Comparison of ENCODE assay signal across 8 mouse cellular contexts in the genomic region with DNA sequence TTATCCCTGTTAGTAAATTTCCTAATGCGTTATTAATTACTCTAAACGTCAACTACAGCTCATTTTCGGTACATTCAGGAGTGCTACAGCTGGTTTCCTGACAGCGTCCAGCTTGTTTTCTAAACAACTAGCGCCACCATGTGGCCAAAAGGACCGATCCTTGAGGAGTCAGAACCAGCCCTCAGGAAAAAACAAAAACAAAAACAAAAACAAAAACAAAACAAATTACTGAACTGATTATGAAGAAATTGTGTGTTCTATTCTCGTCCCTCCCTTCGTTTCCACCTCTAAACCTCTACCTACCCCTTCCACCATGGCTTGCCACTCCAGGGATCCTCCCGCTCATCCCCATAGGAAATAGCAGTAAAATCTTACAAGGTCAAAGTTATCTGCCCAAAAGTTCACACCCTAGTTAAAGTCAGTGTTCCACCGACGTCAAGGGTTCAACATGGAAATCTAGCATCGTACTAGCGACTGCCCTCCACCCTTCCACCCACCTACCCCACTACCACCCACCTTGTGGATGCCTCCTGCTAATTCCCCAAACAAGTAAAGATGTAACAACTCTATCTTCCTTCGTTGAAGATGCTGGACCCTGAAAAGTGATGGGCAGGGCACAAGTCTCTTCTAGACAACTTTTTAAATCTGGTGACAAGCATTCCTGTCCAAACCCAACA. TPM values are rescaled to one million over a fixed set of nuclear protein-coding genes. Genes with fewer than 3 reads are reported as not detected.
DNase-seq lines count a peak whose midpoint lies in the region; ATAC-seq and TF ChIP-seq lines count a peak whose summit lies in the region.

No protein-coding gene starts in this region.

- TF ChIP-seq CTCF in bone marrow, adult 2 months (IDR thresholded peaks at IDR 0.05; ENCODE audit: control insufficient read depth, insufficient read depth, low read length) = peak; percentile 59

- no peaks in the 10 kb centered on the region for H3K9me3 ChIP-seq in embryonic facial prominence, embryonic 14.5 days (ENCODE audit: control insufficient read depth, low read length)
- no peaks in the 10 kb centered on the region for H3K9me3 ChIP-seq in liver, embryonic 16.5 days (replicated peaks; ENCODE audit: control insufficient read depth, low read length)
- no peaks in the 10 kb centered on the region for H3K9me3 ChIP-seq in neural tube, embryonic 14.5 days (ENCODE audit: control insufficient read depth, low read length)

- peak overlapping the region; percentile 63 for H3K4me2 ChIP-seq in embryonic facial prominence, embryonic 14.5 days (ENCODE audit: low read depth, low read length)
- peak overlapping the region; percentile 43 for H3K4me2 ChIP-seq in liver, embryonic 16.5 days (ENCODE audit: low read depth, low read length)
- peak overlapping the region; percentile 70 for H3K4me2 ChIP-seq in neural tube, embryonic 14.5 days (ENCODE audit: low read depth, low read length)

- TF ChIP-seq POLR2A in bone marrow, adult 2 months (IDR thresholded peaks at IDR 0.05; ENCODE audit: borderline replicate concordance, control insufficient read depth, low read depth, low read length) = no peak

- DNase-seq in embryonic facial prominence, embryonic 14.5 days (ENCODE audit: low spot score) = peak; percentile 89
- DNase-seq in heart, postnatal 14 days = peak; percentile 71 to 87
- DNase-seq in large intestine, adult 2 months (ENCODE audit: low read depth, low spot score) = peak; percentile 29
- DNase-seq in thymus, postnatal 0 days (ENCODE audit: low spot score) = peak; percentile 81

- no peak overlapping the region for H3K27ac ChIP-seq in bone marrow, adult 2 months (ENCODE audit: control insufficient read depth, insufficient read depth, low read depth, low read length, poor library complexity)
- H3K27ac ChIP-seq in embryonic facial prominence, embryonic 14.5 days (replicated peaks; ENCODE audit: low read depth, low read length) = no peak overlapping the region
- H3K27ac ChIP-seq in liver, embryonic 16.5 days (ENCODE audit: low read length) = no peak overlapping the region
- no peak overlapping the region for H3K27ac ChIP-seq in neural tube, embryonic 14.5 days (ENCODE audit: low read depth, low read length)

- intact Hi-C loops in heart, postnatal 14 days (cut with DNase I) = loop anchor here (1.0 to 2.0 kb wide), 3 partner anchors 54 to 181 kb away; no protein-coding TSS in a partner anchor

- ATAC-seq in CD4-positive, CD25-positive, alpha-beta regulatory T cell, adult 4 months = peak; percentile 77
- peak; percentile 73; the same call in 1 of the 2 replicates for ATAC-seq in embryonic facial prominence, embryonic 14.5 days (ENCODE audit: low read depth)
- ATAC-seq in liver, embryonic 16.5 days (ENCODE audit: low read depth) = no peak
- peak; percentile 89 for ATAC-seq in neural tube, embryonic 14.5 days (ENCODE audit: low read depth)

- no peaks in the 10 kb centered on the region for H3K27me3 ChIP-seq in embryonic facial prominence, embryonic 14.5 days (replicated peaks; ENCODE audit: control insufficient read depth, insufficient read depth, low read length)
- no peaks in the 10 kb centered on the region for H3K27me3 ChIP-seq in liver, embryonic 16.5 days (ENCODE audit: control insufficient read depth, insufficient read depth, low read depth, low read length)
- no peaks in the 10 kb centered on the region for H3K27me3 ChIP-seq in neural tube, embryonic 14.5 days (ENCODE audit: control insufficient read depth, insufficient read depth, low read length)

- no peak overlapping the region for H3K9ac ChIP-seq in embryonic facial prominence, embryonic 14.5 days (ENCODE audit: low read depth, low read length)
- no peak overlapping the region for H3K9ac ChIP-seq in liver, embryonic 16.5 days (ENCODE audit: low read depth, low read length)
- H3K9ac ChIP-seq in neural tube, embryonic 14.5 days (replicated peaks; ENCODE audit: low read depth, low read length) = peak overlapping the region; percentile 44; the same call in 1 of the 2 replicates

- WGBS in bone marrow, adult 2 months = 18% methylated on average over 14 of the region's 14 CpGs
- 20% methylated on average over 14 of the region's 14 CpGs for WGBS in embryonic facial prominence, embryonic 14.5 days
- 13% methylated on average over 14 of the region's 14 CpGs for WGBS in large intestine, adult 2 months
- WGBS in liver, embryonic 16.5 days (ENCODE audit: insufficient replicate concordance) = 13% methylated on average over 14 of the region's 14 CpGs
- 18% methylated on average over 14 of the region's 14 CpGs for WGBS in neural tube, embryonic 14.5 days

- H3K4me3 ChIP-seq in bone marrow, adult 2 months (replicated peaks; ENCODE audit: control insufficient read depth, low read depth, low read length) = no peak overlapping the region
- H3K4me3 ChIP-seq in embryonic facial prominence, embryonic 14.5 days (ENCODE audit: low read depth, low read length) = peak overlapping the region; percentile 30
- H3K4me3 ChIP-seq in liver, embryonic 16.5 days (ENCODE audit: low read depth, low read length) = 0 out of 2 replicates have a peak overlapping the region, but pooled peaks have one; percentile 5
- peak overlapping the region; percentile 31 for H3K4me3 ChIP-seq in neural tube, embryonic 14.5 days (ENCODE audit: low read depth, low read length)

- no peaks in the 10 kb centered on the region; the same call in 1 of the 2 replicates for H3K4me1 ChIP-seq in bone marrow, adult 2 months (ENCODE audit: control insufficient read depth, insufficient read depth, low read length)
- H3K4me1 ChIP-seq in embryonic facial prominence, embryonic 14.5 days (ENCODE audit: control insufficient read depth, insufficient read depth, low read length) = peaks cover 9% of the 10 kb centered on the region; the same call in 1 of the 2 replicates
- no peaks in the 10 kb centered on the region; the same call in 1 of the 2 replicates for H3K4me1 ChIP-seq in liver, embryonic 16.5 days (ENCODE audit: control insufficient read depth, low read depth, low read length)
- H3K4me1 ChIP-seq in neural tube, embryonic 14.5 days (ENCODE audit: control insufficient read depth, insufficient read depth, low read length) = no peaks in the 10 kb centered on the region

- no peaks in the 10 kb centered on the region for H3K36me3 ChIP-seq in embryonic facial prominence, embryonic 14.5 days (ENCODE audit: control insufficient read depth, insufficient read depth, low read length)
- H3K36me3 ChIP-seq in liver, embryonic 16.5 days (ENCODE audit: control insufficient read depth, insufficient read depth) = no peaks in the 10 kb centered on the region
- H3K36me3 ChIP-seq in neural tube, embryonic 14.5 days (ENCODE audit: control insufficient read depth, insufficient read depth, low read length) = no peaks in the 10 kb centered on the region

RNA-seq across cellular contexts. Expression of gene B230118H07Rik, which starts 3.7 kb away (rescaled TPM):
- polyA plus RNA-seq in CD4-positive, CD25-positive, alpha-beta regulatory T cell, adult 4 months (2017; shearing (Covaris generic)) = 1 to 10 TPM in 1 of 2 experiments, under 1 TPM in 1; 0.82 to 3.5 TPM
- polyA plus RNA-seq in bone marrow, adult 2 months (2011; ENCODE audit: insufficient read depth, insufficient read length, low replicate concordance, missing spikeins) = 12.5 and 32.8 TPM in 2 replicates
- polyA plus RNA-seq in embryonic facial prominence, embryonic 14.5 days (2014; fragmentation: Nextera tagmentation; extraction: Ambion mirVana) = 55.8 and 65.6 TPM in 2 replicates
- 10 to 100 TPM; 69.2 to 69.8 TPM for total RNA-seq in heart, postnatal 14 days (2021)
- polyA plus RNA-seq in large intestine, adult 2 months (2012; rRNA removed) = 1.9 and 2.7 TPM in 2 replicates
- polyA plus RNA-seq in liver, embryonic 16.5 days (2015; fragmentation: Nextera tagmentation; extraction: Ambion mirVana) = 12.6 and 13.3 TPM in 2 replicates
- 49.2 and 54.0 TPM in 2 replicates for polyA plus RNA-seq in neural tube, embryonic 14.5 days (2014; fragmentation: Nextera tagmentation; extraction: Ambion mirVana)
- polyA plus RNA-seq in thymus, postnatal 0 days (2015; fragmentation: Nextera tagmentation; extraction: Ambion mirVana) = 109 and 145 TPM in 2 replicates

RNA-seq across cellular contexts. Expression of gene Rag1, which starts 3.8 kb away (rescaled TPM):
- polyA plus RNA-seq in CD4-positive, CD25-positive, alpha-beta regulatory T cell, adult 4 months (2017; shearing (Covaris generic)) = not detected
- 3.0 and 11.2 TPM in 2 replicates for polyA plus RNA-seq in bone marrow, adult 2 months (2011; ENCODE audit: insufficient read depth, insufficient read length, low replicate concordance, missing spikeins)
- 0.31 and 0.33 TPM in 2 replicates for polyA plus RNA-seq in embryonic facial prominence, embryonic 14.5 days (2014; fragmentation: Nextera tagmentation; extraction: Ambion mirVana)
- 10 to 100 TPM in 1 of 2 experiments, 1 to 10 TPM in 1; 1.1 to 29.2 TPM for total RNA-seq in heart, postnatal 14 days (2021)
- not detected in 2 replicates for polyA plus RNA-seq in large intestine, adult 2 months (2012; rRNA removed)
- polyA plus RNA-seq in liver, embryonic 16.5 days (2015; fragmentation: Nextera tagmentation; extraction: Ambion mirVana) = 0.72 and 0.84 TPM in 2 replicates
- polyA plus RNA-seq in neural tube, embryonic 14.5 days (2014; fragmentation: Nextera tagmentation; extraction: Ambion mirVana) = 0.05 and 0.13 TPM in 2 replicates
- polyA plus RNA-seq in thymus, postnatal 0 days (2015; fragmentation: Nextera tagmentation; extraction: Ambion mirVana) = 319 and 337 TPM in 2 replicates

RNA-seq across cellular contexts. Expression of gene Traf6, which starts 25.2 kb away (rescaled TPM):
- polyA plus RNA-seq in CD4-positive, CD25-positive, alpha-beta regulatory T cell, adult 4 months (2017; shearing (Covaris generic)) = 10 to 100 TPM; 13.2 to 15.5 TPM
- polyA plus RNA-seq in bone marrow, adult 2 months (2011; ENCODE audit: insufficient read depth, insufficient read length, low replicate concordance, missing spikeins) = 2.6 and 6.7 TPM in 2 replicates
- 12.8 and 13.3 TPM in 2 replicates for polyA plus RNA-seq in embryonic facial prominence, embryonic 14.5 days (2014; fragmentation: Nextera tagmentation; extraction: Ambion mirVana)
- 10 to 100 TPM; 10.7 to 11.5 TPM for total RNA-seq in heart, postnatal 14 days (2021)
- polyA plus RNA-seq in large intestine, adult 2 months (2012; rRNA removed) = 6.0 and 9.2 TPM in 2 replicates
- 3.6 and 4.0 TPM in 2 replicates for polyA plus RNA-seq in liver, embryonic 16.5 days (2015; fragmentation: Nextera tagmentation; extraction: Ambion mirVana)
- 6.4 and 9.3 TPM in 2 replicates for polyA plus RNA-seq in neural tube, embryonic 14.5 days (2014; fragmentation: Nextera tagmentation; extraction: Ambion mirVana)
- polyA plus RNA-seq in thymus, postnatal 0 days (2015; fragmentation: Nextera tagmentation; extraction: Ambion mirVana) = 13.5 and 15.0 TPM in 2 replicates

RNA-seq across cellular contexts. Expression of gene Rag2, which starts 28.5 kb away (rescaled TPM):
- polyA plus RNA-seq in CD4-positive, CD25-positive, alpha-beta regulatory T cell, adult 4 months (2017; shearing (Covaris generic)) = under 1 TPM in 1 of 2 experiments, not detected in 1; 0.27 TPM
- polyA plus RNA-seq in bone marrow, adult 2 months (2011; ENCODE audit: insufficient read depth, insufficient read length, low replicate concordance, missing spikeins) = 1.7 and 2.1 TPM in 2 replicates
- 0.07 and 0.11 TPM in 2 replicates for polyA plus RNA-seq in embryonic facial prominence, embryonic 14.5 days (2014; fragmentation: Nextera tagmentation; extraction: Ambion mirVana)
- 1 to 10 TPM in 1 of 2 experiments, under 1 TPM in 1; 0.14 to 2.4 TPM for total RNA-seq in heart, postnatal 14 days (2021)
- not detected in 2 replicates for polyA plus RNA-seq in large intestine, adult 2 months (2012; rRNA removed)
- 1.2 TPM in 2 replicates for polyA plus RNA-seq in liver, embryonic 16.5 days (2015; fragmentation: Nextera tagmentation; extraction: Ambion mirVana)
- not detected in 2 replicates for polyA plus RNA-seq in neural tube, embryonic 14.5 days (2014; fragmentation: Nextera tagmentation; extraction: Ambion mirVana)
- polyA plus RNA-seq in thymus, postnatal 0 days (2015; fragmentation: Nextera tagmentation; extraction: Ambion mirVana) = 116 and 143 TPM in 2 replicates

Comparison
In these comparisons a context has a peak if more than half of its experiments do, and no peak if none do; other contexts are left out.
1. DNase-seq: peak in every context shown above with its lines; median percentile 89 in embryonic facial prominence, embryonic 14.5 days; 81 in thymus, postnatal 0 days; 79 in heart, postnatal 14 days; 29 in large intestine, adult 2 months.
2. RNA of gene Rag1, which starts 3.8 kb away (polyA plus RNA-seq): 319 to 337 TPM in thymus, postnatal 0 days; 3.0 to 11.2 TPM in bone marrow, adult 2 months, 0.72 to 0.84 TPM in liver, embryonic 16.5 days, 0.31 to 0.33 TPM in embryonic facial prominence, embryonic 14.5 days, 0.05 to 0.13 TPM in neural tube, embryonic 14.5 days, not detected in CD4-positive, CD25-positive, alpha-beta regulatory T cell, adult 4 months and not detected in large intestine, adult 2 months; every median in the first group is over 10 times any median in the second.
3. Peak in every context shown above with its lines, with median percentiles within 50 percentile points of each other: H3K4me2 ChIP-seq.